Mouse (Mus musculus) adrenal gland, postnatal 25 days (tissue): ENCODE results near the gene Sgsm3. TPM values are rescaled to one million over a fixed set of nuclear protein-coding genes. Genes with fewer than 3 reads are reported as not detected.
A peak's percentile ranks its signal among the peaks of the same experiment; 100 is the strongest.
"Not testable (repeated sequence)": the region's sequence is repeated elsewhere in the genome, so short reads cannot be mapped to it uniquely, and the experiment has no call there.

Experiments used
- DNase-seq: peaks from one replicate; pipeline ENCODE4 v3.0.0; 2021; ENCODE audit warnings: mixed read lengths
- long read RNA-seq: library from polyadenylated mRNA; stranded (forward); transcript quantifications from one replicate; pipeline ENCODE4 v2.0.0, GENCODE M21; 2021
- total RNA-seq: library from RNA; stranded (reverse); gene quantifications from 2 replicates; pipeline ENCODE4 v1.2.3, GENCODE M21; 2021

The Sgsm3 gene
- total RNA-seq, result 19.6 and 22.3 TPM in 2 replicates
- long read RNA-seq, transcript Sgsm3-208 (22 exons, 2,997 nt), result major isoform, 14 of 32 reads
- long read RNA-seq, partial matches to known transcripts, result 5 of 32 reads
- long read RNA-seq, other reads (novel, unspliced or antisense), result 13 of 32 reads

DNA sequence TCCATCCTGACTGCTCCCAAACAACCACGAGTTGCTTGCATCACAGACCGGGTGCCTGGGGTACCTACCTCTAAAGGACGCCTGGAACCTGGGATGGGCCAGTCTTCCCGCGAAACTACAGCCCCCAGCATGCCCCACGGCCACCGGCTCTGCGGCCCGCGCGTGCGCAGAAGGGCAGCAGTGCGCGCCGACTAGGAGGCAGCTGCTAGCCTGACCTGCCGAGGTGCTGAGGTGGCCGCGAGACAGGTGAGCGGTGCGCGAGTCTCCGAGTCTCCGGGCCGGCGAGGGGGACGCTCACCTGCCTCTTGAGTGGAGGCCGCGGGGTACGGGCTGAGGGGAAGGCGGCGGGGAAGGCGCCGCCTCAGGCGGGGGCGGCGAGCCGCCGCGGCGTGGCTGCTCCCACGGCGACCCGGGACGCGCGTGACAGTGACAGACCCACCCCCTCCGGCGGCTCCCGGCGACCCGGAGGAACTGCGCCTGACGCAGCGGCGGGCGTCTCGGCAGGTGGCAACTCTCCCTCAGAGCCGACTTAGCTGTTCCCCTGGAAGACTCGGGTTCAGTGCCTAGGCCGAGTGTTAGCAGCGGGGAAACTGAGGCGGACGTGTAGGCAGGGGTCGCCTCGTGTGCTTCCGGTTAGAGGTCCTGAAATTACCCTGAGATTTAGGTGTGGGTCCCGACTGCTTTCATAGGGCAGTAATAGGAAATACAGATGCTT is at the start of gene Sgsm3:
Sgsm3 (plus strand) TSS at position 146 of the 715 bp plus-strand sequence.
- peak; percentile 87 for DNase-seq

DNA sequence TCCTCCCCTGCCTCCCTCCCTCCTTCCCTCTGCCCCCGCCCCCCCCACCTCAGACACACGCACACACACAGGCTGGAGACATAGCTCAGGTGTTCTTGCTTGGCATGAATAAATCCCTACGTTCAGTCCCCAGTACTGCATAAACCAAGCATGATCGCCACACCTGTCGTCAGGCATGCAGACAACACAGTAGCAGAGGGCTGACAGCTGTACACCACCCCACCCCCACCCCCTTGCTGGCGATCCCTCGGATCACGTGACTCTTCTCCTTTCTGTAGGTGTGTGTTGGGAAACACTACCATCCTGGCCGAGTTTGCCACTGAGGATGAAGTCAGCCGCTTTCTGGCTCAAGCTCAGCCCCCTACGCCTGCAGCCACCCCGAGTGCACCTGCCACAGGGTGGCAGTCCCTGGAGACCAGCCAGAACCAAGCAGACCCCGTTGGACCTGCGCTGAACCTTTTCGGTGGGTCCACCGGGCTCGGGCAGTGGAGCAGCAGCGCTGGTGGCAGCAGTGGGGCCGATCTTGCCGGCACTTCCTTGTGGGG is 48.7 kb upstream of the Sgsm3 start:
- no peak for DNase-seq

GRCm38 (mm10) chr15:80930048-80930571 is 47.5 kb upstream of the Sgsm3 start:
- no peak for DNase-seq

DNA sequence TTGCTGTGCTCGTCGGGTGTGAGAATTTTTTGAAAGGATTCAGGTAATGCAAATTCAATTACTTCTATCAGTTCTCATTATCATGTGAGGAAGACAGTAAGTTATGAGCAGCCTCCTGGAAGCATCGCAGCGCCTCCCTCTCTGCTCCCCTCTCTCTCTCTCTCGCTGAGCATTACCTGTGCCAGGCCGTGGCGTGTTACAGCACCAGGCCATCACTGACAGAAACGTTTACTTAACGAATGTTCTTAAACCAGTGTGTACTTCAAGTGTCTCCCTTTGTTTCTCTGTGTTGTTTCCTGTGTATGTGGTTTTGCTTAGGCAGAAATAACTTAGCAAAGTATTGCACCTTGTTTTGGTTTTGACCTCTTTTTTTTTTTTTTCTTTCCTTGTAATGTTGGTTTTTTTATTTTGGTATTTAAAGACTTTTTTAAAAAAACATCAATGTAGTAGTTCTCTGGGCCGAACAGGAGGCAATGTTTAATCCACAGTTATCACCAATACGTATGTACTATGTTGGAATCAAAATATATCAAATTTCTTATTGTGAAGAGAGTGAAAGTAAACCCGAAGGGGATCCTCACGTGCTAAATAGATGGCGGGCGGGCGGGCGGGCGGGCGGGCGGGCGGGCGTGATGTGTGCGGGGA is 46.8 kb upstream of the Sgsm3 start:
- DNase-seq, result not testable (repeated sequence)

- DNase-seq, result no peak
Observed at GRCm38 (mm10) chr15:80931345-80931960, 46.1 kb upstream of the Sgsm3 start.

DNA sequence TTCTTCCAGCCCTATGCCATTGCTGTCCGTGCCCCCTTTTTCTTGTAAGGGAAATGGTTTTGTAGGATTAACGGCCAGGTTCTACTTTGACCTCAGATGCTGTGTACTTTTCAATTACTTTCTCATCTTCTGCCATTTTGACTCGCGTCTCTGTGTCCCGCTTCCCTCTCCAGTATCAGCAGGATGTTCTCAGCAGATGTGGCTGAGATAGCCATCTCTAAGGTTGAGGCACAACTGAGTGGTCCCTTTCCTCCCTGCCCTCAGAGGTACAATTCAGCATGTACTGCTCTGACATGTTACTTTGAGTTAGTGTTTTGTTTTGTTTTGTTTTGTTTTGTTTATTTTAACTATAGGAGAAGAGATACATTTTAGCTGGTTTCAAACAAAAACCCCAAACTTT is 42.7 kb upstream of the Sgsm3 start:
- no peak for DNase-seq

GRCm38 (mm10) chr15:80936686-80937085 is 40.9 kb upstream of the Sgsm3 start:
- no peak for DNase-seq

- no peak for DNase-seq
Observed at GRCm38 (mm10) chr15:80938615-80939014, 39.0 kb upstream of the Sgsm3 start.

DNA sequence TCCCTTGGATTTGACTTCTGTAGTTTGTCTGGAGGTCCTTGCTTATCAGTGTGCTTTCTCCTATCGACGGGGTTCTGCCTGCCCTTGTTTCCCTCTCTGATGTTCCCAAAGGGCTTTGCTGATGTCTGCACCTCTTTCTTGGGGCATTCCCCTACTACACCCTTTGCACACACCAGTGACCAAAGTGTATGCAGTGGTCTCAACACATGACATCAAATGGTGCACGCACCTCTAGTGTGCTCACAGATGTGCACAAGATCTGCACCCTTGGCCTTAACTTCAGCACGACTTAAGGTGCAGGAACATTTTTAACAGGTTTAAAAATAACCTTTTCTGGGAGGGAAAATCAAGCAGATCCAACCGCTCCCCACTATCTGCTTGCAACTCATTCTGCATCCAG is 38.2 kb upstream of the Sgsm3 start:
- no peak for DNase-seq

GRCm38 (mm10) chr15:80941468-80942040 is 36.0 kb upstream of the Sgsm3 start:
- no peak for DNase-seq

GRCm38 (mm10) chr15:80945851-80946250 is 31.7 kb upstream of the Sgsm3 start:
- peak; percentile 43 for DNase-seq

GRCm38 (mm10) chr15:80948145-80949135 is 29.1 kb upstream of the Sgsm3 start, which contains the start of gene Adsl:
Gene Adsl (plus strand): TSS chr15:80948490.
- DNase-seq, result peak; percentile 88

- DNase-seq, result no peak
Observed at GRCm38 (mm10) chr15:80949431-80949830, 28.1 kb upstream of the Sgsm3 start.

- DNase-seq, result no peak
Observed at GRCm38 (mm10) chr15:80950055-80950454, 27.5 kb upstream of the Sgsm3 start.

- no peak for DNase-seq
Observed at GRCm38 (mm10) chr15:80953971-80954370, 23.6 kb upstream of the Sgsm3 start.

- no peak for DNase-seq
Observed at GRCm38 (mm10) chr15:80954861-80955260, 22.7 kb upstream of the Sgsm3 start.

- DNase-seq, result no peak
Observed at GRCm38 (mm10) chr15:80955836-80956438, 21.6 kb upstream of the Sgsm3 start.

GRCm38 (mm10) chr15:80969371-80969770 is 8.2 kb upstream of the Sgsm3 start:
- no peak for DNase-seq

- DNase-seq, result no peak
Observed at GRCm38 (mm10) chr15:80974311-80974710, 3.3 kb upstream of the Sgsm3 start.

DNA sequence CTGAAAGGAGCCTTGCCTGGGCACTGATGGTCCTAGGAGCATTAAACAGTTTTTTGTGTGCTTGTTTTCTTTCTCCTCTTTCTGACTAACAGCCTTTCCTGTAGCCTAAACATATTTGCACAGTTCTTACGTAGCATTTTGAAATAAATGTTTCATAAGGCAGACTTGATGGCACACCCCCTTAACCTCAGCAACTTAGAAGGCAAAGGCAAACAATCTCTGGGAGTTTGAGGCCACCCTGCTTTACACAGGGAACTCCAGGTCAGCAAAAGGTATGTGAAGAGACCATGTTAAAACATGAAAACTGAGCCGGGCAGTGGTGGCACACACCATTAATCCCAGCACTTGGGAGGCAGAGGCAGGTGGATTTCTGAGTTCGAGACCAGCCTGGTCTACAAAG is 1.9 kb upstream of the Sgsm3 start:
- no peak for DNase-seq
